Mouse (Mus musculus) liver, embryonic 13.5 days (tissue): ENCODE measurements around the gene Agpat1. TPM values are rescaled to one million over a fixed set of nuclear protein-coding genes. Genes with fewer than 3 reads are reported as not detected.
A peak's percentile ranks its signal among the peaks of the same experiment; 100 is the strongest.

Source experiments
- ATAC-seq: fragments of 200-750 bp; cut with Nextera tagmentation; 2 replicates; pipeline ENCODE4 v1.8.0; 2017; ENCODE audit warnings: low read depth, mild to moderate bottlenecking, moderate number of reproducible peaks, moderate library complexity
- DNase-seq: peaks from one replicate; pipeline ENCODE4 v3.0.0; 2022
- H3K27ac ChIP-seq: fragments of 300-500 bp; sonication (generic); 2 replicates; pipeline ENCODE4 v1.5.1; 2015; ENCODE audit warnings: moderate library complexity, mild to moderate bottlenecking, inconsistent platforms
- H3K27me3 ChIP-seq: fragments of 300-500 bp; sonication (generic); 2 replicates; pipeline ENCODE4 v1.6.1; 2015; ENCODE audit warnings: mild to moderate bottlenecking, inconsistent platforms
- H3K36me3 ChIP-seq: fragments of 300-500 bp; sonication (generic); 2 replicates; pipeline ENCODE4 v1.6.1; 2015; ENCODE audit warnings: mild to moderate bottlenecking, inconsistent platforms
- H3K4me1 ChIP-seq: fragments of 300-500 bp; sonication (generic); replicated peaks from 2 replicates; pipeline ENCODE4 v1.6.1; 2015; ENCODE audit warnings: inconsistent platforms
- H3K4me2 ChIP-seq: fragments of 300-500 bp; sonication (generic); 2 replicates; pipeline ENCODE4 v1.6.1; 2015; ENCODE audit warnings: inconsistent platforms, mild to moderate bottlenecking, moderate library complexity
- H3K4me3 ChIP-seq: fragments of 300-500 bp; sonication (generic); replicated peaks from 2 replicates; pipeline ENCODE4 v1.5.1; 2015; ENCODE audit warnings: mild to moderate bottlenecking, inconsistent platforms
- H3K9ac ChIP-seq: fragments of 300-500 bp; sonication (generic); 2 replicates; pipeline ENCODE4 v1.6.1; 2015; ENCODE audit warnings: mild to moderate bottlenecking, inconsistent platforms
- H3K9me3 ChIP-seq: fragments of 300-500 bp; sonication (generic); replicated peaks from 2 replicates; pipeline ENCODE4 v1.6.1; 2016; ENCODE audit warnings: inconsistent platforms
- WGBS: fragments of 180-500 bp; shearing (Covaris S2); methylation state at CpG from one replicate; pipeline ENCODE4 v1.1.7; 2015; ENCODE audit not compliant: insufficient replicate concordance; 5-methylcytosine and 5-hydroxymethylcytosine counted together
- polyA plus RNA-seq: library from polyadenylated mRNA; unstranded; fragments of >200 nt; fragmentation: Nextera tagmentation; extraction: Ambion mirVana; gene quantifications from 2 replicates; pipeline ENCODE4 v1.2.1, GENCODE M21; 2015

Agpat1 gene
- polyA plus RNA-seq, 1 experiment from 2014 or later = 24.9 TPM

DNA sequence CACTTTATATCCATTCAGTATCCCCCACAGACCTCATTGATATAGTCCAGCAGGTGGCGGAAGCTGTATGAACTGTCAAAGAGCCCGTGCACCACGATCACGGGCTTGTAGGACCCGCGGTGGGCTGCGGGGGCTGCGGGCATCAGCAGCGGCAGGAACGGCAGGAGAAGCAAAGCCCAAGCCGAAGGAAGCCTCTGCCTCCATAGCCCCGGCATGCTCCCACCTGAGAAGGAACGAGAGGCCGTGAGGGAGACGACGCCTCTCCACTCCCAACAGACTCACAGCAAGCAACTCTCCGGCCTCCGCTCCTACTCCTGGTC lies 22.7 kb downstream of the Agpat1 start:
- peak overlapping the region; percentile 80 for H3K9ac ChIP-seq
- H3K27ac ChIP-seq = peak overlapping the region; percentile 70
- peak overlapping the region; percentile 91 for H3K4me2 ChIP-seq
- no peaks in the 10 kb centered on the region for H3K9me3 ChIP-seq
- no peak for DNase-seq
- ATAC-seq = peak; percentile 27
- H3K36me3 ChIP-seq = peaks cover 22% of the 10 kb centered on the region
- 1% methylated on average over 18 of the region's 18 CpGs for WGBS
- H3K4me3 ChIP-seq = peak overlapping the region; percentile 70
- H3K4me1 ChIP-seq = peaks cover 69% of the 10 kb centered on the region
- peaks cover 43% of the 10 kb centered on the region for H3K27me3 ChIP-seq

- peak overlapping the region; percentile 91 for H3K4me2 ChIP-seq
- H3K4me1 ChIP-seq = peaks cover 69% of the 10 kb centered on the region
- DNase-seq = peak; percentile 65
- peak overlapping the region; percentile 80 for H3K9ac ChIP-seq
- H3K27me3 ChIP-seq = peaks cover 49% of the 10 kb centered on the region
- peak overlapping the region; percentile 70 for H3K27ac ChIP-seq
- peak; percentile 67 for ATAC-seq
- under 1% methylated on average over 45 of the region's 45 CpGs for WGBS
- peaks cover 21% of the 10 kb centered on the region for H3K36me3 ChIP-seq
- peak overlapping the region; percentile 70 for H3K4me3 ChIP-seq
- H3K9me3 ChIP-seq = no peaks in the 10 kb centered on the region
Measured at GRCm38 (mm10) chr17:34627093-34627942, 23.3 kb downstream of the Agpat1 start.

- Histone ChIP-seq H3K36me3 (peaks cover 14% of the 10 kb centered on the region), H3K4me1 (peaks cover 69% of the 10 kb centered on the region), H3K27me3 (peaks cover 57% of the 10 kb centered on the region), H3K4me3 (peak within 1 kb of the TSS; percentile 70), H3K9ac (peak within 1 kb of the TSS; percentile 80), H3K4me2 (peak within 1 kb of the TSS; percentile 91), H3K27ac (peak within 1 kb of the TSS; percentile 53), H3K9me3 (no peaks in the 10 kb centered on the region)
- 15% methylated on average over 29 of the region's 29 CpGs for WGBS
- DNase-seq = no peak
- ATAC-seq = no peak
Measured at GRCm38 (mm10) chr17:34627943-34628643, 24.0 kb downstream of the Agpat1 start, which contains the start of gene Ppt2. Ppt2 (minus strand) TSS chr17:34628510.

DNA sequence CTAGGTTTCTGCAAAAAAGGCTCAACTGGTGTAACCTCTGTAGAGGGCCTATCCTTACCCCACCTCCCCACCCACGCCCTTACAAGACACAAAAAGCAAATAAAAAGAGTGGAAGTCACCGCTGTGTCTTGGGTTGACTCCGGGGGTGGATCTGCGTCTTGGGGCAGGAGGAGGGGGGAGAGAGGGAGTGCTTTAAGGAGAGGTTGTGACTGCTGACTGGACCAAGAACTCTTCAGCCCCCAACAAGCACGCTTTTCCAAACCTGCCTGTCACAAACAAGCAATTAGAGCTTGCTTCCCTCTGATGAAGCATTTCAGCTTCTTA lies 24.5 kb downstream of the Agpat1 start:
- Histone ChIP-seq H3K4me3 (peak overlapping the region; percentile 70; the same call in 1 of the 2 replicates), H3K4me1 (peaks cover 69% of the 10 kb centered on the region), H3K9me3 (no peaks in the 10 kb centered on the region), H3K9ac (no peak overlapping the region), H3K4me2 (peak overlapping the region; percentile 91), H3K27me3 (peaks cover 62% of the 10 kb centered on the region), H3K27ac (no peak overlapping the region), H3K36me3 (peaks cover 10% of the 10 kb centered on the region)
- ATAC-seq = no peak
- 43% methylated on average over 5 of the region's 5 CpGs for WGBS
- DNase-seq = no peak

DNA sequence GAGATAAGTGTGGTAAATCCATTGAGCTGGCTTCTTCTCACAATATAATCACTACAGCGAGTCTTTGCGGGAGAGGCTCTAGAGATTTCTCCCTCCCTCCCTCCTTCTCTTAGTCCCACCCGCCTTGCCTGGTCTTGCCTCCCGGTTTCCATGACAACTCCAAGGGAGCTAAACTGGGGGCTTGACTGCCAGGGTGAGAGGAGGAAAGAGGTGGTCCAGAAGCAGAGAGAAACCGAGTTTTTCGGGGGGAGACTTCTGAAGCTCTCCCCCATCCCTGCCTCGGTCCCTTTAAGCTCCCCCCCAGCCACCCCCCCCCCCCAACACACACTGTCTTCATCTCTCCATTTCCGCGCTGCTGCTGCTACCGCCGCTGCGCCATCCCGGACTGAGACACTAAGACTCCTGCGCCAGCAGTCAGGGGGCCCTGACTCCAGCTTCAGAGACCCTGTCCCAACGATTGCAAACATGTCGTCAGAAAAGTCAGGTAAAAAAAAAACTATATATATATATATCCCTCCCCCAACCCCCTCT lies 25.2 kb downstream of the Agpat1 start, which contains the start of gene Prrt1:
Gene Prrt1, plus strand, starts transcription at position 313 of the 531 bp plus-strand sequence.
- no peak for DNase-seq
- 7% methylated on average over 16 of the region's 16 CpGs for WGBS
- Histone ChIP-seq H3K36me3 (peaks cover 6% of the 10 kb centered on the region; the same call in 1 of the 2 replicates), H3K27me3 (peaks cover 69% of the 10 kb centered on the region), H3K9me3 (no peaks in the 10 kb centered on the region), H3K4me3 (peak within 1 kb of the TSS; percentile 70), H3K4me1 (peaks cover 69% of the 10 kb centered on the region), H3K9ac (no peak within 1 kb of the TSS), H3K27ac (no peak within 1 kb of the TSS), H3K4me2 (peak within 1 kb of the TSS; percentile 91)
- no peak for ATAC-seq

GRCm38 (mm10) chr17:34629796-34630603 lies 25.9 kb downstream of the Agpat1 start:
- Histone ChIP-seq H3K9me3 (no peaks in the 10 kb centered on the region), H3K4me1 (peaks cover 69% of the 10 kb centered on the region), H3K4me2 (no peak overlapping the region), H3K27ac (no peak overlapping the region), H3K9ac (no peak overlapping the region), H3K36me3 (peaks cover 6% of the 10 kb centered on the region; the same call in 1 of the 2 replicates), H3K4me3 (peak overlapping the region; percentile 30; the same call in 1 of the 2 replicates), H3K27me3 (peaks cover 73% of the 10 kb centered on the region)
- ATAC-seq (no peak), DNase-seq (no peak)
- 10% methylated on average over 12 of the region's 12 CpGs for WGBS

GRCm38 (mm10) chr17:34630761-34631301 lies 26.8 kb downstream of the Agpat1 start:
- Histone ChIP-seq H3K4me3 (peak overlapping the region; percentile 30), H3K36me3 (no peaks in the 10 kb centered on the region), H3K9ac (peak overlapping the region; percentile 23; the same call in 1 of the 2 replicates), H3K27me3 (peaks cover 73% of the 10 kb centered on the region), H3K27ac (no peak overlapping the region), H3K4me2 (peak overlapping the region; percentile 50), H3K9me3 (no peaks in the 10 kb centered on the region), H3K4me1 (peaks cover 62% of the 10 kb centered on the region)
- DNase-seq (no peak), ATAC-seq (no peak)
- WGBS = 3% methylated on average over 48 of the region's 48 CpGs

GRCm38 (mm10) chr17:34631647-34632046 lies 27.6 kb downstream of the Agpat1 start:
- peaks cover 73% of the 10 kb centered on the region for H3K27me3 ChIP-seq
- 10% methylated on average over 12 of the region's 12 CpGs for WGBS
- no peaks in the 10 kb centered on the region for H3K9me3 ChIP-seq
- ATAC-seq (no peak), DNase-seq (no peak)
- H3K4me1 ChIP-seq = peaks cover 54% of the 10 kb centered on the region
- H3K4me3 ChIP-seq = peak overlapping the region; percentile 38
- no peak overlapping the region for H3K27ac ChIP-seq
- H3K9ac ChIP-seq = no peak overlapping the region
- H3K4me2 ChIP-seq = peak overlapping the region; percentile 58
- H3K36me3 ChIP-seq = no peaks in the 10 kb centered on the region

DNA sequence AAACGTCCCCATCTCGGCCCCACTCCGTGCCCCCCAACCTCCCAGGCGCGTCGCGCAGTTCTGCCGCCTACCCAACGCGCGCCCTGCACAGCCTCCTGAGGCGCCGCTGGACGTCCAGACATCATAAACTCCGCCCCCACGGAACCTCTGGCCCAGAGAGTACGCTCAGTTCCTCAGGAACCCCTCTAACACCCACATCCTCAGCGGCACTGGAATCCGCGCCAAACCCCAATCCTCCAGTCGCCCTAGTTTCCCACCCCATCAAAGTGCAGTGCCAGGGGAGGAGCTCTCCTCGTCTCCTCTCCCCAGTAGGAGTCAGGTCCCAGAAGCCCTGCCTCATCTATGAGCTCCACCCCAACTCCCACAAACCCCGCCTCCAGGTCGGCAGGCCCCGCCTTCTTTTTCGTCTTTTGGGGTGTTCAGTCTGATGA lies 28.2 kb downstream of the Agpat1 start:
- H3K4me2 ChIP-seq = peak overlapping the region; percentile 58
- H3K27ac ChIP-seq = no peak overlapping the region
- ATAC-seq (peak; percentile 41; the same call in 1 of the 2 replicates), DNase-seq (peak; percentile 63)
- 1% methylated on average over 26 of the region's 26 CpGs for WGBS
- peaks cover 73% of the 10 kb centered on the region for H3K27me3 ChIP-seq
- no peak overlapping the region for H3K9ac ChIP-seq
- no peaks in the 10 kb centered on the region for H3K9me3 ChIP-seq
- peaks cover 52% of the 10 kb centered on the region for H3K4me1 ChIP-seq
- peak overlapping the region; percentile 38 for H3K4me3 ChIP-seq
- H3K36me3 ChIP-seq = no peaks in the 10 kb centered on the region

- no peak for ATAC-seq
- Histone ChIP-seq H3K4me3 (no peak overlapping the region), H3K9ac (no peak overlapping the region), H3K4me1 (peaks cover 22% of the 10 kb centered on the region), H3K27me3 (peaks cover 48% of the 10 kb centered on the region), H3K9me3 (no peaks in the 10 kb centered on the region), H3K27ac (no peak overlapping the region), H3K36me3 (no peaks in the 10 kb centered on the region), H3K4me2 (no peak overlapping the region)
- DNase-seq = no peak
- 36% methylated on average over 2 of the region's 2 CpGs for WGBS
Measured at GRCm38 (mm10) chr17:34635671-34636070, 31.6 kb downstream of the Agpat1 start.
